Mouse (Mus musculus) frontal cortex, postnatal 14 days (tissue): ENCODE measurements at regions not wholly inside any gene's neighbourhood (a gene's known extent, or its start where the extent isn't known, plus 50 kb on each side); places are given as distances from the start of the nearest gene placed in this dataset.
A peak's percentile ranks its signal among the peaks of the same experiment; 100 is the strongest.

Experiments
- DNase-seq, 2 experiments: peaks; one replicate each; pipeline ENCODE4 v3.0.0; 2022; ENCODE audit warnings: low spot score in 2 of 2

GRCm38 (mm10) chr6:79335131-79335530, 482.6 kb upstream of the Gm20594 start:
- DNase-seq: peak in 1 of 2 experiments; percentile 3
